Mouse (Mus musculus): Measurements from ENCODE around the gene Olfr243. TPM values are rescaled to one million over a fixed set of nuclear protein-coding genes. Genes with fewer than 3 reads are reported as not detected.

Olfr243 gene
- not detected for polyA plus RNA-seq (2014; fragmentation: Illumina TruSeq; extraction: RNeasy Lipid Tissue Mini Kit (QIAGEN cat#74804); ENCODE audit: low read depth, low replicate concordance)

GRCm38 (mm10) chr7:103714371-103714770 lies at the start of gene Olfr243:
TSS of gene Olfr243 (plus strand) at chr7:103714671.

GRCm38 (mm10) chr7:103671091-103671490 lies 43.4 kb upstream of the Olfr243 start, which contains the start of gene Olfr624:
TSS of gene Olfr624 (minus strand) at chr7:103671191.

GRCm38 (mm10) chr7:103682420-103682819 lies 32.1 kb upstream of the Olfr243 start, which contains the start of gene Olfr625-ps1:
TSS of gene Olfr625-ps1 (plus strand) at chr7:103682720.

GRCm38 (mm10) chr7:103730074-103730473 lies 15.6 kb downstream of the Olfr243 start, which contains the start of gene Olfr628:
TSS of gene Olfr628 (plus strand) at chr7:103730374.

GRCm38 (mm10) chr7:103744843-103745242 lies 30.4 kb downstream of the Olfr243 start, which contains the start of gene Olfr629:
TSS of gene Olfr629 (minus strand) at chr7:103744943.

DNA sequence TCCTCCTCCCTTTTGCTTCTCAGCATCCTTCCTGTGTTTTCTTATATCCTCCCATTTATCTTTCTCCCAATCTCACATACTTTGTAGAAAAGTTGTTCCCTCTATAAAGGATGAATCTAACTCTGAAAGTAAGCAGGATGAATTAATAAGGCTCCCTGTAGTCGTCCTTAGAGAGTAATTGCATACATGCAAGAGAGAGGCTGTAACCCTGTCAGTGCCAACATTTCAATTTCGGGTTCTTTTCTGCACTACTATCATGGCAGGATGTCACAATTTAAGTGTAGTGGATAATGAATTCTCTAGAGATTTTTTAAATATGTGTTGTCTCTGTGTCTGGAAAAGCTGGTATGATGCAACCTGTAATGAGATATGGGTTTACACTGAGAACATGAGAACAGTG lies 42.8 kb downstream of the Olfr243 start, which contains the start of gene Olfr630:
Gene Olfr630, minus strand, starts transcription at position 101 of the 400 bp plus-strand sequence.

Other genes starting within 250 kb of the Olfr243 start
- gene Olfr608, start 244.8 kb upstream of the Olfr243 start, polyA plus RNA-seq (2014; fragmentation: Illumina TruSeq; extraction: RNeasy Lipid Tissue Mini Kit (QIAGEN cat#74804); ENCODE audit: low read depth, low replicate concordance), result not detected
- gene Olfr609, start 216.6 kb upstream of the Olfr243 start, polyA plus RNA-seq (2014; fragmentation: Illumina TruSeq; extraction: RNeasy Lipid Tissue Mini Kit (QIAGEN cat#74804); ENCODE audit: low read depth, low replicate concordance), result not detected
- not detected for gene Olfr610, start 202.5 kb upstream of the Olfr243 start, polyA plus RNA-seq (2014; fragmentation: Illumina TruSeq; extraction: RNeasy Lipid Tissue Mini Kit (QIAGEN cat#74804); ENCODE audit: low read depth, low replicate concordance)
- not detected for gene Olfr611, start 193.8 kb upstream of the Olfr243 start, polyA plus RNA-seq (2014; fragmentation: Illumina TruSeq; extraction: RNeasy Lipid Tissue Mini Kit (QIAGEN cat#74804); ENCODE audit: low read depth, low replicate concordance)
- gene Olfr612, start 172.0 kb upstream of the Olfr243 start, polyA plus RNA-seq (2014; fragmentation: Illumina TruSeq; extraction: RNeasy Lipid Tissue Mini Kit (QIAGEN cat#74804); ENCODE audit: low read depth, low replicate concordance), result not detected
- not detected for gene Olfr613, start 166.6 kb upstream of the Olfr243 start, polyA plus RNA-seq (2014; fragmentation: Illumina TruSeq; extraction: RNeasy Lipid Tissue Mini Kit (QIAGEN cat#74804); ENCODE audit: low read depth, low replicate concordance)
- gene Olfr615, start 158.6 kb upstream of the Olfr243 start, polyA plus RNA-seq (2014; fragmentation: Illumina TruSeq; extraction: RNeasy Lipid Tissue Mini Kit (QIAGEN cat#74804); ENCODE audit: low read depth, low replicate concordance), result not detected
- gene Olfr616, start 145.5 kb upstream of the Olfr243 start, polyA plus RNA-seq (2014; fragmentation: Illumina TruSeq; extraction: RNeasy Lipid Tissue Mini Kit (QIAGEN cat#74804); ENCODE audit: low read depth, low replicate concordance), result not detected
- gene Olfr617, start 141.6 kb upstream of the Olfr243 start, polyA plus RNA-seq (2014; fragmentation: Illumina TruSeq; extraction: RNeasy Lipid Tissue Mini Kit (QIAGEN cat#74804); ENCODE audit: low read depth, low replicate concordance), result not detected
- not detected for gene Olfr618, start 124.6 kb upstream of the Olfr243 start, polyA plus RNA-seq (2014; fragmentation: Illumina TruSeq; extraction: RNeasy Lipid Tissue Mini Kit (QIAGEN cat#74804); ENCODE audit: low read depth, low replicate concordance)
- not detected for gene Olfr619, start 114.1 kb upstream of the Olfr243 start, polyA plus RNA-seq (2014; fragmentation: Illumina TruSeq; extraction: RNeasy Lipid Tissue Mini Kit (QIAGEN cat#74804); ENCODE audit: low read depth, low replicate concordance)
- not detected for gene Olfr620, start 102.1 kb upstream of the Olfr243 start, polyA plus RNA-seq (2014; fragmentation: Illumina TruSeq; extraction: RNeasy Lipid Tissue Mini Kit (QIAGEN cat#74804); ENCODE audit: low read depth, low replicate concordance)
- not detected for gene Olfr622, start 72.0 kb upstream of the Olfr243 start, polyA plus RNA-seq (2014; fragmentation: Illumina TruSeq; extraction: RNeasy Lipid Tissue Mini Kit (QIAGEN cat#74804); ENCODE audit: low read depth, low replicate concordance)
- not detected for gene Olfr623, start 51.0 kb upstream of the Olfr243 start, polyA plus RNA-seq (2014; fragmentation: Illumina TruSeq; extraction: RNeasy Lipid Tissue Mini Kit (QIAGEN cat#74804); ENCODE audit: low read depth, low replicate concordance)
- gene Olfr624, start 43.5 kb upstream of the Olfr243 start, polyA plus RNA-seq (2014; fragmentation: Illumina TruSeq; extraction: RNeasy Lipid Tissue Mini Kit (QIAGEN cat#74804); ENCODE audit: low read depth, low replicate concordance), result 0.12 TPM
- not detected for gene Olfr625-ps1, start 32.0 kb upstream of the Olfr243 start, polyA plus RNA-seq (2014; fragmentation: Illumina TruSeq; extraction: RNeasy Lipid Tissue Mini Kit (QIAGEN cat#74804); ENCODE audit: low read depth, low replicate concordance)
- not detected for gene Olfr628, start 15.7 kb downstream of the Olfr243 start, polyA plus RNA-seq (2014; fragmentation: Illumina TruSeq; extraction: RNeasy Lipid Tissue Mini Kit (QIAGEN cat#74804); ENCODE audit: low read depth, low replicate concordance)
- not detected for gene Olfr629, start 30.3 kb downstream of the Olfr243 start, polyA plus RNA-seq (2014; fragmentation: Illumina TruSeq; extraction: RNeasy Lipid Tissue Mini Kit (QIAGEN cat#74804); ENCODE audit: low read depth, low replicate concordance)
- not detected for gene Olfr630, start 42.7 kb downstream of the Olfr243 start, polyA plus RNA-seq (2014; fragmentation: Illumina TruSeq; extraction: RNeasy Lipid Tissue Mini Kit (QIAGEN cat#74804); ENCODE audit: low read depth, low replicate concordance)
- gene Olfr69, start 56.9 kb downstream of the Olfr243 start, polyA plus RNA-seq (2014; fragmentation: Illumina TruSeq; extraction: RNeasy Lipid Tissue Mini Kit (QIAGEN cat#74804); ENCODE audit: low read depth, low replicate concordance), result not detected
- gene Olfr68, start 65.0 kb downstream of the Olfr243 start, polyA plus RNA-seq (2014; fragmentation: Illumina TruSeq; extraction: RNeasy Lipid Tissue Mini Kit (QIAGEN cat#74804); ENCODE audit: low read depth, low replicate concordance), result not detected
- not detected for gene Olfr67, start 77.2 kb downstream of the Olfr243 start, polyA plus RNA-seq (2014; fragmentation: Illumina TruSeq; extraction: RNeasy Lipid Tissue Mini Kit (QIAGEN cat#74804); ENCODE audit: low read depth, low replicate concordance)
- 7.8 TPM for gene Hbb-bt, start 99.3 kb downstream of the Olfr243 start, polyA plus RNA-seq (2014; fragmentation: Illumina TruSeq; extraction: RNeasy Lipid Tissue Mini Kit (QIAGEN cat#74804); ENCODE audit: low read depth, low replicate concordance)
- gene Hbb-bs, start 113.4 kb downstream of the Olfr243 start, polyA plus RNA-seq (2014; fragmentation: Illumina TruSeq; extraction: RNeasy Lipid Tissue Mini Kit (QIAGEN cat#74804); ENCODE audit: low read depth, low replicate concordance), result 111 TPM
- gene Hbb-bh2, start 125.8 kb downstream of the Olfr243 start, polyA plus RNA-seq (2014; fragmentation: Illumina TruSeq; extraction: RNeasy Lipid Tissue Mini Kit (QIAGEN cat#74804); ENCODE audit: low read depth, low replicate concordance), result not detected
- gene Hbb-bh1, start 128.5 kb downstream of the Olfr243 start, polyA plus RNA-seq (2014; fragmentation: Illumina TruSeq; extraction: RNeasy Lipid Tissue Mini Kit (QIAGEN cat#74804); ENCODE audit: low read depth, low replicate concordance), result not detected
- gene Hbb-y, start 138.5 kb downstream of the Olfr243 start, polyA plus RNA-seq (2014; fragmentation: Illumina TruSeq; extraction: RNeasy Lipid Tissue Mini Kit (QIAGEN cat#74804); ENCODE audit: low read depth, low replicate concordance), result not detected
- not detected for gene Olfr66, start 171.6 kb downstream of the Olfr243 start, polyA plus RNA-seq (2014; fragmentation: Illumina TruSeq; extraction: RNeasy Lipid Tissue Mini Kit (QIAGEN cat#74804); ENCODE audit: low read depth, low replicate concordance)
- gene Olfr64, start 179.8 kb downstream of the Olfr243 start, polyA plus RNA-seq (2014; fragmentation: Illumina TruSeq; extraction: RNeasy Lipid Tissue Mini Kit (QIAGEN cat#74804); ENCODE audit: low read depth, low replicate concordance), result not detected
- gene Olfr65, start 188.8 kb downstream of the Olfr243 start, polyA plus RNA-seq (2014; fragmentation: Illumina TruSeq; extraction: RNeasy Lipid Tissue Mini Kit (QIAGEN cat#74804); ENCODE audit: low read depth, low replicate concordance), result not detected
- gene Olfr631, start 214.2 kb downstream of the Olfr243 start, polyA plus RNA-seq (2014; fragmentation: Illumina TruSeq; extraction: RNeasy Lipid Tissue Mini Kit (QIAGEN cat#74804); ENCODE audit: low read depth, low replicate concordance), result not detected
- not detected for gene Olfr632, start 219.7 kb downstream of the Olfr243 start, polyA plus RNA-seq (2014; fragmentation: Illumina TruSeq; extraction: RNeasy Lipid Tissue Mini Kit (QIAGEN cat#74804); ENCODE audit: low read depth, low replicate concordance)
- gene Olfr633, start 229.8 kb downstream of the Olfr243 start, polyA plus RNA-seq (2014; fragmentation: Illumina TruSeq; extraction: RNeasy Lipid Tissue Mini Kit (QIAGEN cat#74804); ENCODE audit: low read depth, low replicate concordance), result not detected